Mouse (Mus musculus) B cell, adult 62 days (primary cell): Measurements from ENCODE around the gene Klhl24. TPM values are rescaled to one million over a fixed set of nuclear protein-coding genes. Genes with fewer than 3 reads are reported as not detected.

Experiments used
- total RNA-seq: library from RNA; stranded (reverse); gene quantifications from 4 replicates; pipeline ENCODE4 v1.2.4, GENCODE M21; 2023

The Klhl24 gene
- 303 to 339 TPM (median 310 TPM) in 4 replicates for total RNA-seq

GRCm38 (mm10) chr16:20097069-20097710, at the start of gene Klhl24:
Gene Klhl24, plus strand, starts transcription at chr16:20097542.

GRCm38 (mm10) chr16:20140772-20141531, 43.6 kb downstream of the Klhl24 start, which contains the start of gene Yeats2:
Gene Yeats2, plus strand, starts transcription at chr16:20141063.

Other genes with a start within 250 kb of the Klhl24 start
- 101 to 109 TPM (median 105 TPM) in 4 replicates for gene Klhl6, start 114.5 kb upstream of the Klhl24 start, total RNA-seq
- gene Yeats2, start 43.5 kb downstream of the Klhl24 start, total RNA-seq = 53.1 to 64.4 TPM (median 58.2 TPM) in 4 replicates
- gene Map6d1, start 143.8 kb downstream of the Klhl24 start, total RNA-seq = not detected in 4 replicates
- gene Parl, start 204.8 kb downstream of the Klhl24 start, total RNA-seq = 50.6 to 73.2 TPM (median 61.4 TPM) in 4 replicates
- not detected in 4 replicates for gene Cyp2ab1, start 227.9 kb downstream of the Klhl24 start, total RNA-seq